Mouse (Mus musculus) C2C12 (cell line): Measurements from ENCODE around the gene Syt15. TPM values are rescaled to one million over a fixed set of nuclear protein-coding genes. Genes with fewer than 3 reads are reported as not detected.

ENCODE experiments used
- H3K27me3 ChIP-seq: one replicate; pipeline ENCODE4 v1.6.1; 2011; ENCODE audit not compliant: control insufficient read depth, insufficient read depth, insufficient read length
- H3K36me3 ChIP-seq: one replicate; pipeline ENCODE4 v1.6.1; 2011; ENCODE audit not compliant: control insufficient read depth, insufficient read depth
- H3K4me3 ChIP-seq: one replicate; pipeline ENCODE4 v1.5.1; 2011; ENCODE audit warnings: mild to moderate bottlenecking, control low read depth; ENCODE audit not compliant: poor library complexity, insufficient read depth, severe bottlenecking
- H3K79me2 ChIP-seq: one replicate; pipeline ENCODE4 v1.6.1; 2011; ENCODE audit not compliant: control insufficient read depth, insufficient read depth
- H3K79me3 ChIP-seq: one replicate; pipeline ENCODE4 v1.6.1; 2011; ENCODE audit warnings: low read depth, control low read depth
- H3ac ChIP-seq: one replicate; pipeline ENCODE3; 2011; ENCODE audit warnings: low read depth; ENCODE audit not compliant: control insufficient read depth, insufficient read length
- CEBPB ChIP-seq: IDR thresholded peaks from one replicate; pipeline ENCODE4 v1.6.1; 2011; ENCODE audit warnings: low read depth, mild to moderate bottlenecking, control low read depth, moderate library complexity
- CTCF ChIP-seq: IDR thresholded peaks from one replicate; pipeline ENCODE4 v1.5.1; 2011; ENCODE audit not compliant: control insufficient read depth, insufficient read depth, insufficient read length
- FOSL1 ChIP-seq: IDR thresholded peaks from one replicate; pipeline ENCODE4 v1.8.0; 2011; ENCODE audit warnings: mild to moderate bottlenecking, low read length; ENCODE audit not compliant: poor library complexity, insufficient read depth, severe bottlenecking
- MAX ChIP-seq: IDR thresholded peaks from one replicate; pipeline ENCODE4 v1.6.1; 2011; ENCODE audit warnings: mild to moderate bottlenecking, control low read depth
- MYOD1 ChIP-seq: IDR thresholded peaks from one replicate; pipeline ENCODE4 v1.6.1; 2011; ENCODE audit warnings: low read depth; ENCODE audit not compliant: control insufficient read depth, insufficient read length
- MYOG ChIP-seq: IDR thresholded peaks from one replicate; pipeline ENCODE4 v1.6.1; 2011; ENCODE audit not compliant: control insufficient read depth, insufficient read length; ENCODE audit errors: extremely low read depth
- USF1 ChIP-seq: IDR thresholded peaks from one replicate; pipeline ENCODE4 v1.6.1; 2011; ENCODE audit warnings: low read depth, mild to moderate bottlenecking, control low read depth, moderate library complexity
- polyA plus RNA-seq: library from polyadenylated mRNA; unstranded; fragments of >200 nt; fragmentation: generic; extraction: Trizol; gene quantifications from one replicate; pipeline ENCODE4 v1.2.1, GENCODE M21; 2012; ENCODE audit warnings: missing spikeins

Syt15 gene
- polyA plus RNA-seq, 1 experiment = 0.01 TPM

GRCm38 (mm10) chr14:34193879-34194278 lies 25.5 kb upstream of the Syt15 start:
- Histone ChIP-seq H3K79me3 (no peaks in the 10 kb centered on the region), H3ac (no peak overlapping the region), H3K79me2 (no peaks in the 10 kb centered on the region), H3K36me3 (no peaks in the 10 kb centered on the region), H3K27me3 (no peaks in the 10 kb centered on the region), H3K4me3 (no peak overlapping the region)
- TF ChIP-seq CEBPB = no peak

- H3K27me3 ChIP-seq = no peaks in the 10 kb centered on the region
- TF ChIP-seq MAX = no peak
- no peak for TF ChIP-seq CTCF
- TF ChIP-seq MYOD1 = no peak
- TF ChIP-seq FOSL1 = no peak
- TF ChIP-seq USF1 = no peak
- TF ChIP-seq CEBPB = no peak
- no peak for TF ChIP-seq MYOG
- no peak overlapping the region for H3ac ChIP-seq
- no peaks in the 10 kb centered on the region for H3K36me3 ChIP-seq
- H3K79me2 ChIP-seq = no peaks in the 10 kb centered on the region
- no peaks in the 10 kb centered on the region for H3K79me3 ChIP-seq
- no peak overlapping the region for H3K4me3 ChIP-seq
These were observed 23.9 kb upstream of the Syt15 start for GRCm38 (mm10) chr14:34195466-34195865.

GRCm38 (mm10) chr14:34196706-34197105 lies 22.7 kb upstream of the Syt15 start:
- Histone ChIP-seq H3K36me3 (no peaks in the 10 kb centered on the region), H3K4me3 (no peak overlapping the region), H3K79me3 (no peaks in the 10 kb centered on the region), H3K79me2 (no peaks in the 10 kb centered on the region), H3ac (no peak overlapping the region), H3K27me3 (no peaks in the 10 kb centered on the region)
- no peak for TF ChIP-seq FOSL1

GRCm38 (mm10) chr14:34200738-34201230 lies 18.6 kb upstream of the Syt15 start:
- H3ac ChIP-seq = no peak overlapping the region
- H3K36me3 ChIP-seq = no peaks in the 10 kb centered on the region
- peaks cover 18% of the 10 kb centered on the region for H3K27me3 ChIP-seq
- no peak for TF ChIP-seq MYOD1
- TF ChIP-seq MAX = no peak
- TF ChIP-seq FOSL1 = no peak
- no peak for TF ChIP-seq MYOG
- H3K79me2 ChIP-seq = no peaks in the 10 kb centered on the region
- H3K4me3 ChIP-seq = no peak overlapping the region
- H3K79me3 ChIP-seq = no peaks in the 10 kb centered on the region

GRCm38 (mm10) chr14:34201231-34202035 lies 18.0 kb upstream of the Syt15 start, which contains the start of gene Gprin2:
TSS of gene Gprin2 (minus strand) at chr14:34201653.
- TF ChIP-seq CTCF = no peak
- no peak for TF ChIP-seq FOSL1
- TF ChIP-seq USF1 = no peak
- TF ChIP-seq MYOD1 = no peak
- no peak for TF ChIP-seq MYOG
- TF ChIP-seq CEBPB = no peak
- TF ChIP-seq MAX = no peak
- Histone ChIP-seq H3ac (no peak within 1 kb of the TSS), H3K79me2 (no peaks in the 10 kb centered on the region), H3K79me3 (no peaks in the 10 kb centered on the region), H3K36me3 (no peaks in the 10 kb centered on the region), H3K27me3 (peaks cover 18% of the 10 kb centered on the region), H3K4me3 (no peak within 1 kb of the TSS)

- TF ChIP-seq MAX (no peak), CTCF (no peak), MYOD1 (no peak), FOSL1 (no peak), CEBPB (no peak), MYOG (no peak), USF1 (no peak)
- no peak overlapping the region for H3ac ChIP-seq
- no peak overlapping the region for H3K4me3 ChIP-seq
- no peaks in the 10 kb centered on the region for H3K79me3 ChIP-seq
- no peaks in the 10 kb centered on the region for H3K36me3 ChIP-seq
- H3K27me3 ChIP-seq = peaks cover 14% of the 10 kb centered on the region
- no peaks in the 10 kb centered on the region for H3K79me2 ChIP-seq
These were observed 11.4 kb upstream of the Syt15 start for GRCm38 (mm10) chr14:34207996-34208395.
